ENCODE assay signal across 10 mouse cellular contexts in genomic region chr11:118443201-118443970, GRCm38 (mm10). TPM values are rescaled to one million over a fixed set of nuclear protein-coding genes. Genes with fewer than 3 reads are reported as not detected.
A peak's percentile ranks its signal among the peaks of the same experiment; 100 is the strongest.
DNase-seq lines count a peak whose midpoint lies in the region; ATAC-seq lines count a peak whose summit lies in the region.
"Had no signal": no experiment of that assay in that cellular context is flagged by ENCODE, and none has a peak within 500 bp of the region (broad histone marks: within the 10 kb centered on the region; RNA-seq: fewer than 3 reads in every experiment).

No protein-coding gene starts in this region.

- H3K4me3 ChIP-seq in hindbrain, embryonic 11.5 days (ENCODE audit: low read depth, low read length): no peak overlapping the region
- H3K4me3 ChIP-seq in limb, embryonic 11.5 days (ENCODE audit: low read depth, low read length): no peak overlapping the region
- H3K4me3 ChIP-seq: embryonic facial prominence, embryonic 13.5 days; midbrain, embryonic 12.5 days had no signal

- no peak overlapping the region for H3K9ac ChIP-seq in hindbrain, embryonic 11.5 days (ENCODE audit: low read depth, low read length)
- no peak overlapping the region for H3K9ac ChIP-seq in limb, embryonic 11.5 days (ENCODE audit: low read length)
- H3K9ac ChIP-seq: embryonic facial prominence, embryonic 13.5 days; midbrain, embryonic 12.5 days had no signal

- no peak overlapping the region for H3K27ac ChIP-seq in hindbrain, embryonic 11.5 days (ENCODE audit: low read depth, low read length)
- no peak overlapping the region for H3K27ac ChIP-seq in limb, embryonic 11.5 days (replicated peaks; ENCODE audit: low read depth, low read length)
- H3K27ac ChIP-seq: embryonic facial prominence, embryonic 13.5 days; midbrain, embryonic 12.5 days had no signal

- ATAC-seq in hindbrain, embryonic 11.5 days (ENCODE audit: low FRiP score): no peak
- ATAC-seq in limb, embryonic 11.5 days (ENCODE audit: insufficient number of reproducible peaks, low FRiP score, low TSS enrichment, low read depth): no peak; the same call in 1 of the 2 replicates

- H3K4me2 ChIP-seq in hindbrain, embryonic 11.5 days (replicated peaks; ENCODE audit: low read depth, low read length): no peak overlapping the region
- H3K4me2 ChIP-seq in limb, embryonic 11.5 days (ENCODE audit: low read depth, severe bottlenecking): no peak overlapping the region
- H3K4me2 ChIP-seq: embryonic facial prominence, embryonic 13.5 days; midbrain, embryonic 12.5 days had no signal

- H3K36me3 ChIP-seq in hindbrain, embryonic 11.5 days (ENCODE audit: control insufficient read depth, insufficient read depth, low read length): no peaks in the 10 kb centered on the region
- no peaks in the 10 kb centered on the region for H3K36me3 ChIP-seq in limb, embryonic 11.5 days (ENCODE audit: control insufficient read depth, insufficient read depth, low read length)
- H3K36me3 ChIP-seq: midbrain, embryonic 12.5 days had no signal

- H3K4me1 ChIP-seq in hindbrain, embryonic 11.5 days (replicated peaks; ENCODE audit: control insufficient read depth, insufficient read depth, low read length): no peaks in the 10 kb centered on the region
- H3K4me1 ChIP-seq in limb, embryonic 11.5 days (ENCODE audit: control insufficient read depth, insufficient read depth, low read length): peaks cover 13% of the 10 kb centered on the region

- no peaks in the 10 kb centered on the region for H3K27me3 ChIP-seq in hindbrain, embryonic 11.5 days (ENCODE audit: control insufficient read depth, insufficient read depth, low read length)
- H3K27me3 ChIP-seq in limb, embryonic 11.5 days (ENCODE audit: control insufficient read depth, insufficient read depth, low read length): no peaks in the 10 kb centered on the region
- H3K27me3 ChIP-seq: embryonic facial prominence, embryonic 13.5 days had no signal

- DNase-seq in kidney, adult 18-20 months: peak; percentile 75
- DNase-seq in kidney, adult 11 months: no peak
- DNase-seq in MN1 (ENCODE audit: low spot score): peak; percentile 76
- DNase-seq in embryo, embryonic 10 days (ENCODE audit: low spot score): peak; percentile 82
- peak; percentile 89 for DNase-seq in hindbrain, embryonic 11.5 days (ENCODE audit: low spot score)
- DNase-seq in limb, embryonic 11.5 days (ENCODE audit: low spot score): peak; percentile 88
- peak; percentile 60 to 67 for DNase-seq in natural killer cell, adult 2 months (ENCODE audit: low spot score in 2 of 2)
- DNase-seq in urinary bladder, postnatal 14 days (ENCODE audit: low spot score): peak; percentile 82

- 36% methylated on average over 11 of the region's 11 CpGs for WGBS in hindbrain, embryonic 11.5 days
- 29% methylated on average over 11 of the region's 11 CpGs for WGBS in limb, embryonic 11.5 days

- H3K9me3 ChIP-seq in hindbrain, embryonic 11.5 days (ENCODE audit: control insufficient read depth, low read length): no peaks in the 10 kb centered on the region
- no peaks in the 10 kb centered on the region for H3K9me3 ChIP-seq in limb, embryonic 11.5 days (ENCODE audit: control insufficient read depth, low read length)
- H3K9me3 ChIP-seq: embryonic facial prominence, embryonic 13.5 days; midbrain, embryonic 12.5 days had no signal

RNA-seq across cellular contexts. Expression of gene C1qtnf1, which starts 15.4 kb away (rescaled TPM):
- polyA plus RNA-seq in hindbrain, embryonic 11.5 days (2014; fragmentation: Nextera tagmentation; extraction: Ambion mirVana): 1.1 and 2.5 TPM in 2 replicates
- polyA plus RNA-seq in limb, embryonic 11.5 days (2014; fragmentation: Nextera tagmentation; extraction: Ambion mirVana): 3.5 and 4.2 TPM in 2 replicates

RNA-seq across cellular contexts. Expression of gene Cant1, which starts 24.5 kb away (rescaled TPM):
- 21.0 and 21.1 TPM in 2 replicates for polyA plus RNA-seq in hindbrain, embryonic 11.5 days (2014; fragmentation: Nextera tagmentation; extraction: Ambion mirVana)
- 23.9 and 27.1 TPM in 2 replicates for polyA plus RNA-seq in limb, embryonic 11.5 days (2014; fragmentation: Nextera tagmentation; extraction: Ambion mirVana)

RNA-seq across cellular contexts. Expression of gene Engase, which starts 33.2 kb away (rescaled TPM):
- 4.7 and 4.8 TPM in 2 replicates for polyA plus RNA-seq in hindbrain, embryonic 11.5 days (2014; fragmentation: Nextera tagmentation; extraction: Ambion mirVana)
- 4.8 and 8.5 TPM in 2 replicates for polyA plus RNA-seq in limb, embryonic 11.5 days (2014; fragmentation: Nextera tagmentation; extraction: Ambion mirVana)

RNA-seq across cellular contexts. Expression of gene Lgals3bp, which starts 41.5 kb away (rescaled TPM):
- 1.9 and 2.7 TPM in 2 replicates for polyA plus RNA-seq in hindbrain, embryonic 11.5 days (2014; fragmentation: Nextera tagmentation; extraction: Ambion mirVana)
- 3.6 and 4.1 TPM in 2 replicates for polyA plus RNA-seq in limb, embryonic 11.5 days (2014; fragmentation: Nextera tagmentation; extraction: Ambion mirVana)
